Mouse (Mus musculus): ENCODE measurements around the gene Dag1. TPM values are rescaled to one million over a fixed set of nuclear protein-coding genes. Genes with fewer than 3 reads are reported as not detected.
A peak's percentile ranks its signal among the peaks of the same experiment; 100 is the strongest.
"Not testable (repeated sequence)": the region's sequence is repeated elsewhere in the genome, so short reads cannot be mapped to it uniquely, and the experiment has no call there.

The Dag1 gene
- polyA plus RNA-seq, 1 experiment = 17.2 TPM

DNA sequence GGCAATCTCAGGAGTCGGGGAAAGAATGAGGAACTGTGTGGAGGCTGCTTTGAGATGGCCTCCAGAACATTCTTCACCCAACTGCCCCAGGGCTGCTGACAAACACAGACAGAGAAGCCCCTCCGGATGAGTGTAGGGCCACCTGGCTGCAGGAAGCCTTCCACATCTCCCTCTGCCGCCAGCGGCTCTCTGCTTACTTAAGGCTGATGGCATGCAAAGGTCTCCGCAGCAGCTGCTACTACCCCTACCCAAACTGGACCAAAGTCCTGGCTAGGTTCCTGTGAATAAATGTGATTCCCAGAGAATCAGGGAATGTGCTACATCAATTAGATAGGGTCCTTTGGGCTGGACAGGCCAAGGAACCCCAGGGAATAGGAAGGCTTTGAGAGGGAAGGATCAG, 8.9 kb upstream of the Dag1 start:
- no peaks in the 10 kb centered on the region for H3K27me3 ChIP-seq (ENCODE audit: control insufficient read depth, insufficient read depth, low read length)
- no peak overlapping the region for H3K27ac ChIP-seq (ENCODE audit: control insufficient read depth, insufficient read depth, low read depth, low read length)
- no peak overlapping the region for H3K4me3 ChIP-seq (ENCODE audit: control insufficient read depth, low read depth, low read length)
- no peak for TF ChIP-seq POLR2A (IDR thresholded peaks at IDR 0.05; ENCODE audit: control insufficient read depth, low read depth, low read length)
- no peak for TF ChIP-seq CTCF (IDR thresholded peaks at IDR 0.05; ENCODE audit: control insufficient read depth, insufficient read depth, insufficient replicate concordance, low read depth, low read length)
- peaks cover 5% of the 10 kb centered on the region for H3K4me1 ChIP-seq (ENCODE audit: control insufficient read depth, insufficient read depth, low read length)
- H3K36me3 ChIP-seq (ENCODE audit: control insufficient read depth, insufficient read depth, low read length) = no peaks in the 10 kb centered on the region

DNA sequence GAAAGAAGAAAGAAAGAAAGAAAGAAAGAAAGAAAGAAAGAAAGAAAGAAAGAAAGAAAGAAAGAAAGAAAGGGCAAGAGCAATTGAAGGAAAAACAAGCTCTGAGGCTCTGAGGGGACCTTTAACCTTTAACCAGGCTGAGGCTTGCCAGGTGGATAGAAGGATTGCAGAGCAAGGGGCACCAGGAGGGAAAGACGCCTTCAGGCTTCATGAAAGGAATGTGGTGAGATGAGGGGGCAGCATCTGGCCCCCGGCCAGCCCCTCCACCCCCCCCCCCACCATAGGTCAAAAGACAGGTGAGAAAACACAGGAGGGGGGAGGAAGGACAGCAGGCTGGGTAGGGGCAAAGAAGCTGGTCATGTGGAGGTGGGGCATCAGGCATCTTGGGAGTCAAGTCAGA, 8.2 kb upstream of the Dag1 start:
- TF ChIP-seq CTCF (IDR thresholded peaks at IDR 0.05; ENCODE audit: control insufficient read depth, insufficient read depth, insufficient replicate concordance, low read depth, low read length) (no peak), POLR2A (IDR thresholded peaks at IDR 0.05; ENCODE audit: control insufficient read depth, low read depth, low read length) (no peak)
- no peaks in the 10 kb centered on the region for H3K36me3 ChIP-seq (ENCODE audit: control insufficient read depth, insufficient read depth, low read length)
- H3K4me1 ChIP-seq (ENCODE audit: control insufficient read depth, insufficient read depth, low read length) = peaks cover 5% of the 10 kb centered on the region
- H3K27ac ChIP-seq (ENCODE audit: control insufficient read depth, insufficient read depth, low read depth, low read length) = no peak overlapping the region
- H3K4me3 ChIP-seq (ENCODE audit: control insufficient read depth, low read depth, low read length) = no peak overlapping the region
- no peaks in the 10 kb centered on the region for H3K27me3 ChIP-seq (ENCODE audit: control insufficient read depth, insufficient read depth, low read length)

DNA sequence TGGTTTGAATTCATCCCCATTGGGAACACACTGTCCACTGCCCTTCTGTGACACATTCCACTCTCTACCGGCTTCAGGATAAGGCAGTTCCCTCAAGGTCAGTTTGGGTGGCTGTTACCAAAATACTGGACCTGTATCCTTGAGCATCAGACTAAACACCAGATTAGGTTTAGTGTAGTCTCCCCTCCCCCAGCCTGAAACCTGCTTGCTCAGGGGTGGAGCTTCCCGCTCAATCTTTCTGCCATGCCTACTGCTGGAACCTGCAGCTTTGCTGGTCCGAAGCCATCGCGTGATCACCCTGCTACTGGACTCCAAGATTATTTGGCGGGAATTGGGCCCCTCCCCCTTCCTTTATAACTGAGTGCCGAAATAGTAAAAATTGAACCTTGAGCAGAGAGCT, 4.9 kb upstream of the Dag1 start:
- not testable (repeated sequence) for H3K36me3 ChIP-seq (ENCODE audit: control insufficient read depth, insufficient read depth, low read length); H3K4me1 ChIP-seq (ENCODE audit: control insufficient read depth, insufficient read depth, low read length); H3K27me3 ChIP-seq (ENCODE audit: control insufficient read depth, insufficient read depth, low read length); H3K4me3 ChIP-seq (ENCODE audit: control insufficient read depth, low read depth, low read length); H3K27ac ChIP-seq (ENCODE audit: control insufficient read depth, insufficient read depth, low read depth, low read length)

DNA sequence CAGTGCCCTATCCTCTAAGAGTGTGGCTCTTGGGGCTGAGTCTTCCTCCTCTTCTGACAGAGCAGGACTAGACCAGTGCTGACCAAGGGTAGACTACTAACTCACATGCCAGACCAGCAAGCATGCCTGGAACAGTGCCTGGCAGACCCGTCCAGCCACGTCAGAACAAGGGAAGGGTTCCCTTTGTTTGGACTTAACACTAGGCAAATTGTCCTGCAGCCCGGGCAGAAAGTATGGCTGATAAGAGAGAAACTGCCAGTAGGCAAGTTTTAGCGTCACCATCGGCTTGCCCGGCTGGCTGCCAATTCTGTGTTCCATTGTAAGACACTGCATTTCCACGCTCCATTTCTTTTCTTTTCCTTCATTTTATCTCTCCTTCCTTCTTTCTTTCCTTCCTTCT, 3.9 kb upstream of the Dag1 start:
- no peaks in the 10 kb centered on the region for H3K27me3 ChIP-seq (ENCODE audit: control insufficient read depth, insufficient read depth, low read length)
- peak overlapping the region; percentile 47 for H3K27ac ChIP-seq (ENCODE audit: control insufficient read depth, insufficient read depth, low read depth, low read length)
- TF ChIP-seq CTCF (IDR thresholded peaks at IDR 0.05; ENCODE audit: control insufficient read depth, insufficient read depth, insufficient replicate concordance, low read depth, low read length) (no peak), POLR2A (IDR thresholded peaks at IDR 0.05; ENCODE audit: control insufficient read depth, low read depth, low read length) (no peak)
- peaks cover 9% of the 10 kb centered on the region for H3K4me1 ChIP-seq (ENCODE audit: control insufficient read depth, insufficient read depth, low read length)
- H3K4me3 ChIP-seq (ENCODE audit: control insufficient read depth, low read depth, low read length) = no peak overlapping the region
- no peaks in the 10 kb centered on the region for H3K36me3 ChIP-seq (ENCODE audit: control insufficient read depth, insufficient read depth, low read length)

DNA sequence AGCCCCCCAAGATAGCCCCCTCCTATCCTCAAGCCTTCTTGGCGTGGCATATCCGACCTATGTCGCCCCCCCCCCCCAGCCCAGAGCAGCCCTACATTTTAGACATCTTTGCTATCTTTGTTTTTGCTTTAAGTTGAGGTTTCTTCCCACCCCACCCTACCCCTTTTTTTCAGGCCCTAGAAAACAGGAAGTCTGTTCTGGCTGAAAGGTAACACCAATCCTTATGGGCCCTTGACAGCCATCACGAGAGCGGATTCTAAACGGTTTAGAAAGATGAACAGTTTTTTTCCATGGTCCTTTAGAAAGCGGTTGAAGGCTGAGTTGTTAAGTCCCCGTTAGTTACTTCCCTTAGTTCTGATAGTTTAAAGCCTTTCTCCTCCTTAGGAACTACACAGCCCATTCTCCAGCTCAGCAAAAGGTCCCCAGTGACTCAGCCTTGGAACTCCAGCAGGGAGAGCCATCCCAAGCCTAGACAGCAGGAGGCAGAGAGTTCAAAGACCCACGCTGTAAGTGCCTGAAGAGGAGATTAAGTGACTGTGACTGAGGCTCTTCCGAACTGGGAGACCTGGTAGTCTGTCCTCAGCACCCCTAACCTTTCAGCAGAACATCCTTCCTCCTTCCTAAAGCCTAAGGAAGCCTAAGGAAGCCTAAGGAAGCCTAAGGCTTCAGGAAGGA, 2.6 kb upstream of the Dag1 start:
- Histone ChIP-seq H3K4me1 (ENCODE audit: control insufficient read depth, insufficient read depth, low read length) (peaks cover 14% of the 10 kb centered on the region), H3K27me3 (ENCODE audit: control insufficient read depth, insufficient read depth, low read length) (no peaks in the 10 kb centered on the region), H3K36me3 (ENCODE audit: control insufficient read depth, insufficient read depth, low read length) (no peaks in the 10 kb centered on the region), H3K27ac (ENCODE audit: control insufficient read depth, insufficient read depth, low read depth, low read length) (0 out of 2 replicates have a peak overlapping the region, but pooled peaks have one; percentile 1), H3K4me3 (ENCODE audit: control insufficient read depth, low read depth, low read length) (no peak overlapping the region)
- TF ChIP-seq POLR2A (IDR thresholded peaks at IDR 0.05; ENCODE audit: control insufficient read depth, low read depth, low read length) = no peak

DNA sequence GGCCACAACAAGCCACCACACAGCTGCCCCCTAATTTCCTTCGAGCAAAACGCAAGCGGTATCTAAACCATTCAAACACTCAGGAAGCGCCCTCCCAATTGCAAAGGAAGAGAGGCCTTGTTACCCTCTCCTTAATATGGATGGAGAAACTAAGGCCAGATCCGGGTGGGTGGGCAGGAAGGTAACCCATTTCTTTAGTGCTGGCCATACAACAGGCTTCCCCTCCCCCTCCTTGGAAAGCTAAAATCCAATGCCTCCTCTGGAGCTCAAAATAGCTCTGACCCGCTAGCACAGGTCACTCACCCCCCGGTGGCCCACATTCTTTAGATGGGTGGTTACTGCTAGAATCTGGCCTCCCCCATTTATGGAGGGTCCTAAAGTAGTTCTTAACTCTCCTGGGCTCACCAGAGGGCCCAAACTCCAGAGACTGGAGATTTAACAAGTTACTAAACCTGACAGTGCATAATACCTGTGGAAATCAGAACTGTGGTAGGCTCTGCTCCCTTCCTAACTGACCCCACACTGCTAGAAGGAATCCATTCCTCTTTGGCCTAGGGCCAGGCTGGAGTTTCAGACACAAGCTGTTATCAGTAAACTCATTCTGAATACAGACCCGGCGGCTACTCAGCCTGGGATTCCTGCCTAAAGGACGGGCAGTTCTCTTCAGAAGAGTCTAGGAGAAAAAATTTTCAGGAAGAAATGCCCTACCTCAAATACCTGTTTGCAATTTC, 598 bp upstream of the Dag1 start:
- peaks cover 14% of the 10 kb centered on the region for H3K4me1 ChIP-seq (ENCODE audit: control insufficient read depth, insufficient read depth, low read length)
- H3K36me3 ChIP-seq (ENCODE audit: control insufficient read depth, insufficient read depth, low read length) = no peaks in the 10 kb centered on the region
- H3K27ac ChIP-seq (ENCODE audit: control insufficient read depth, insufficient read depth, low read depth, low read length) = peak overlapping the region; percentile 83
- no peak for TF ChIP-seq POLR2A (IDR thresholded peaks at IDR 0.05; ENCODE audit: control insufficient read depth, low read depth, low read length)
- H3K4me3 ChIP-seq (ENCODE audit: control insufficient read depth, low read depth, low read length) = peak overlapping the region; percentile 85
- H3K27me3 ChIP-seq (ENCODE audit: control insufficient read depth, insufficient read depth, low read length) = no peaks in the 10 kb centered on the region

DNA sequence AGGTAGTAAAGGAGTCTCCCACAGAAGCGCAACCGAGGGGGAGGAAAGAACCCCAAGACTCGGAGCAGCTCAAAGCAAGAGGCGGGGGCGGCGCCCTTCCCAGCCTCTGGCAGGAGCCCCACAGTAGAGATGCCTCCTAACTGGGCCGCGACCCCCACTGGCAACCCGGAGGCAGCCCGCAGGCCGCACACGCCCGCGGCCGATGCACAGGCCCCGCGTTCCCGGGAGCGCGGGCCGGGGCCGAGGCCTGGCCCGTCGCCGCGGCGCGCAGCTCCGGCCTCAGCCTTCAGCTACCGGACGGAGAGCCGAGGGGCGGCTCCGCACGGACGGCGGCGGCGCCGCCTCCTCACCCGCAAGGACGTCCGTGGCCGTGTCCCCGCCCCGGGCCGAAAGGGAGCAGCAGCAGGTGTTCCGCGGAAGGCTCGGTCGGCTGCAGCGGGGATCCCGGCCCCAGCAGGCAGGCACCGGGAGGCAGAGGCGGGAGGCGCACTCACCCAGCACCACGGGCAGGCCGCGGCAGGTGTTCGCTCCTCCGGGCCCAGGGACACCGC, 552 bp downstream of the Dag1 start:
- H3K27me3 ChIP-seq (ENCODE audit: control insufficient read depth, insufficient read depth, low read length) = no peaks in the 10 kb centered on the region
- peak overlapping the region; percentile 79 for H3K27ac ChIP-seq (ENCODE audit: control insufficient read depth, insufficient read depth, low read depth, low read length)
- H3K36me3 ChIP-seq (ENCODE audit: control insufficient read depth, insufficient read depth, low read length) = no peaks in the 10 kb centered on the region
- TF ChIP-seq POLR2A (IDR thresholded peaks at IDR 0.05; ENCODE audit: control insufficient read depth, low read depth, low read length) = no peak
- peaks cover 14% of the 10 kb centered on the region for H3K4me1 ChIP-seq (ENCODE audit: control insufficient read depth, insufficient read depth, low read length)
- peak overlapping the region; percentile 85 for H3K4me3 ChIP-seq (ENCODE audit: control insufficient read depth, low read depth, low read length)

All from testis, adult 2 months (tissue).